Mouse (Mus musculus) kidney, postnatal 10 days (tissue): Measurements from ENCODE around the gene Dimt1.
A peak's percentile ranks its signal among the peaks of the same experiment; 100 is the strongest.
"Not testable (repeated sequence)": the region's sequence is repeated elsewhere in the genome, so short reads cannot be mapped to it uniquely, and the experiment has no call there.

Source experiments
- DNase-seq: peaks from one replicate; pipeline ENCODE4 v3.0.0; 2021; ENCODE audit warnings: mixed read lengths

Gene Dimt1

GRCm38 (mm10) chr13:106946594-106947540, at the start of gene Dimt1:
Gene Dimt1 (plus strand): TSS chr13:106947127.
- peak; percentile 97 for DNase-seq

- no peak for DNase-seq
Measured at GRCm38 (mm10) chr13:106904637-106905036, 42.3 kb upstream of the Dimt1 start.

- DNase-seq = not testable (repeated sequence)
Measured at GRCm38 (mm10) chr13:106905154-106905553, 41.8 kb upstream of the Dimt1 start.

- DNase-seq = no peak
Measured at GRCm38 (mm10) chr13:106907273-106907672, 39.7 kb upstream of the Dimt1 start.

GRCm38 (mm10) chr13:106910096-106910495, 36.8 kb upstream of the Dimt1 start:
- DNase-seq = no peak

- DNase-seq = no peak
Measured at GRCm38 (mm10) chr13:106913125-106913736, 33.7 kb upstream of the Dimt1 start.

GRCm38 (mm10) chr13:106918322-106919050, 28.4 kb upstream of the Dimt1 start:
- DNase-seq = no peak

- DNase-seq = not testable (repeated sequence)
Measured at GRCm38 (mm10) chr13:106925921-106926320, 21.0 kb upstream of the Dimt1 start.

- DNase-seq = no peak
Measured at GRCm38 (mm10) chr13:106928296-106928695, 18.6 kb upstream of the Dimt1 start.

GRCm38 (mm10) chr13:106929201-106929600, 17.7 kb upstream of the Dimt1 start:
- DNase-seq = peak; percentile 65

GRCm38 (mm10) chr13:106935871-106936255, 11.1 kb upstream of the Dimt1 start:
- no peak for DNase-seq

- peak; percentile 96 for DNase-seq
Measured at GRCm38 (mm10) chr13:106936256-106937137, 10.4 kb upstream of the Dimt1 start, which contains the start of gene Ipo11. Gene Ipo11 (minus strand): TSS chr13:106936958.

GRCm38 (mm10) chr13:106937138-106937472, 9.8 kb upstream of the Dimt1 start:
- DNase-seq = no peak

- DNase-seq = no peak
Measured at GRCm38 (mm10) chr13:106941211-106941976, 5.5 kb upstream of the Dimt1 start.

- no peak for DNase-seq
Measured at GRCm38 (mm10) chr13:106942721-106943120, 4.2 kb upstream of the Dimt1 start.

- no peak for DNase-seq
Measured at GRCm38 (mm10) chr13:106945518-106945917, 1.4 kb upstream of the Dimt1 start.

- DNase-seq = no peak
Measured at GRCm38 (mm10) chr13:106947583-106947982, 656 bp downstream of the Dimt1 start.

- no peak for DNase-seq
Measured at GRCm38 (mm10) chr13:106954880-106955279, 8.0 kb downstream of the Dimt1 start.

- no peak for DNase-seq
Measured at GRCm38 (mm10) chr13:106957554-106957953, 10.6 kb downstream of the Dimt1 start.

- DNase-seq = no peak
Measured at GRCm38 (mm10) chr13:106958286-106958685, 11.4 kb downstream of the Dimt1 start.

GRCm38 (mm10) chr13:106960557-106960956, 13.6 kb downstream of the Dimt1 start:
- no peak for DNase-seq

GRCm38 (mm10) chr13:106961496-106961895, 14.6 kb downstream of the Dimt1 start:
- no peak for DNase-seq
